Mouse (Mus musculus): ENCODE data around the gene Rnf149. TPM values are rescaled to one million over a fixed set of nuclear protein-coding genes. Genes with fewer than 3 reads are reported as not detected.
"Not testable (repeated sequence)": the region's sequence is repeated elsewhere in the genome, so short reads cannot be mapped to it uniquely, and the experiment has no call there.

The Rnf149 gene
- polyA plus RNA-seq, 1 experiment: 18.2 TPM

DNA sequence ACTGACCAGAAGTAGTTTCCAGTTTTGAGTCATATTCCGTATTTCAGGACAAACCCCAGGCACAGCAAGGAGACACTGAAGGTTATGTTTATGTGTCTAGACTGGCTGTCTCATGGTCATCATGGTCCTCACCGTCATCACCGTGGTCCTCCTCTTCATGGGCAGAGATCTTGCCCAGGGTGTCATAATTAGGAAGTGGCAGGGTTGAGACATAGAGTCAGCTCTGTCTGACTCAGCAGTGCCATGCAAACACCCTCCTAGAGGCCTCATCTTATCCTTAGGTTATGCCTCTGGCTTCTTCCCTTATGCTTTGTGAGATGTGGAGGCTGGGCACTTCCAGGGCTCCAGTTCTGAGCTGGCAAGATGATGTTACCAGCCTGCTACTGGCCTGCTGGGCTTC is 25.3 kb upstream of the Rnf149 start:
- WGBS: 98% methylated on average over 3 of the region's 3 CpGs
- TF ChIP-seq POLR2A (IDR thresholded peaks at IDR 0.05; ENCODE audit: borderline replicate concordance, extremely low read depth, low read depth, low read length) (no peak), CTCF (IDR thresholded peaks at IDR 0.05; ENCODE audit: insufficient read depth, low read length) (no peak)

DNA sequence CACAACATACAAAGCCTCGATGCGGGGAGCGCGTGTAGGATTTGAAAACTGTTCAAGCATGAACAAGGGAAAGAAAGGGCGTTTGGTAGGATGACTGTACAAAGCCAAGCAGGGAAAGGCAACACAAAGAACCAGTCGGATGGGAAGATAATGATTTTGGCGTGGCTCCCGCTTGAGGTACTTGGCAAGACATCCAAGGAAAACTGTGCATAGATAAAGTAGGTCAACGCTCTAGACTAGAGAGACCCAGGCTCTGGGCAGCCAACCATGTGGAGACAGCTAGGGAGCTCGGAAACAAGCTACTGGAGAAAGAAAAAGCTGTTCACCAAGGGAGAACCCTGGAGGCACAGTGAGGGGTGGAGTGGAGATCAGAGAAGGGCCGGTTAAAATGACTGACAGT is 21.5 kb upstream of the Rnf149 start:
- Histone ChIP-seq H3K4me3 (replicated peaks; ENCODE audit: extremely low read depth, low read depth, low read length) (no peak overlapping the region), H3K4me1 (ENCODE audit: control insufficient read depth, insufficient read depth, low read length) (no peaks in the 10 kb centered on the region)
- no peak for DNase-seq
- 59% methylated on average over 11 of the region's 11 CpGs for WGBS
- TF ChIP-seq CTCF (IDR thresholded peaks at IDR 0.05; ENCODE audit: insufficient read depth, low read length): no peak
- no peak for TF ChIP-seq POLR2A (IDR thresholded peaks at IDR 0.05; ENCODE audit: borderline replicate concordance, extremely low read depth, low read depth, low read length)

More for the DNA sequence above, 25.3 kb upstream of the Rnf149 start:
- no peak for DNase-seq
- Histone ChIP-seq H3K4me3 (replicated peaks; ENCODE audit: extremely low read depth, low read depth, low read length) (no peak overlapping the region), H3K4me1 (ENCODE audit: control insufficient read depth, insufficient read depth, low read length) (no peaks in the 10 kb centered on the region)

DNA sequence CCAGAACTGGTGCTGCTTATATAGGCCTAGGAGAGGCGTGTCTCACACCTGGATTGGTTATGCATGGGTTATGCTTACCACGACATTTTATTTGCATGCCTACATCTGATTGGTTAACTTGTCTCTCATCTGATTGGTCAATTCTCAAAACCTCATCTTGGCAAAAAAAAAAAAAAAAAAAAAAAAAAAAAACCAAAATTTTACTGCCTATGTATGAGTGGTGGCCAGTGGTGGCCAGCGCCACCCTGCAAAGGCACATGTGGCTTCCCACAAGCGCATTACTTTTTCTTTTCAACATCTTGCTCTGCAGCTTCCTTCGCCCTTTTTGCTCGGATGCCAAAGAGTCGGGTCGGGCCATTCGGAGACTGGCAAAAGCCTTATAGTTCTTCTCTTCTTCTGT is 19.9 kb upstream of the Rnf149 start:
- not testable (repeated sequence) for H3K4me1 ChIP-seq (ENCODE audit: control insufficient read depth, insufficient read depth, low read length); H3K4me3 ChIP-seq (replicated peaks; ENCODE audit: extremely low read depth, low read depth, low read length); DNase-seq
- 91% methylated on average over 9 of the region's 9 CpGs for WGBS

DNA sequence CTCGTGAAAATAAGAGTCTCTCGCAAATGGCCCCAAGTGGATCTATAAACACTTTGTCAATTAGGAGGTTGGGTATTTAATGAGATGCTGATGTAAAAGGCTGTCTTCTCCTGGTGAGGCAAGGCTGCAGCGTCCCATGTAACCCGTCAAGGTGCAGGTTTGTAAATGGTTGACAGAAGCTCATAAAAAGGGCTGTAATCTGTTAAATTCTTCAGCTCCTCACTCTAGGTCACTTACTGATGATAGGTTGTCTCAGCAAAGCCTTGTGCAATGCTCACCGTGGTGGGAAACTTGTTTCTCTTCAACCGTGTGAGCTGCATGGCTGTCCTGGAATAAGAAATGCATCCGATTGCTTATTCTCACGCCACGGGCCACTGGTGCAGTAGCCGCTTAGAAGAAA is 16.6 kb upstream of the Rnf149 start:
- WGBS: 78% methylated on average over 10 of the region's 10 CpGs
- no peak for DNase-seq
- Histone ChIP-seq H3K4me1 (ENCODE audit: control insufficient read depth, insufficient read depth, low read length) (no peaks in the 10 kb centered on the region), H3K4me3 (replicated peaks; ENCODE audit: extremely low read depth, low read depth, low read length) (no peak overlapping the region)
- TF ChIP-seq CTCF (IDR thresholded peaks at IDR 0.05; ENCODE audit: insufficient read depth, low read length) (no peak), POLR2A (IDR thresholded peaks at IDR 0.05; ENCODE audit: borderline replicate concordance, extremely low read depth, low read depth, low read length) (no peak)

DNA sequence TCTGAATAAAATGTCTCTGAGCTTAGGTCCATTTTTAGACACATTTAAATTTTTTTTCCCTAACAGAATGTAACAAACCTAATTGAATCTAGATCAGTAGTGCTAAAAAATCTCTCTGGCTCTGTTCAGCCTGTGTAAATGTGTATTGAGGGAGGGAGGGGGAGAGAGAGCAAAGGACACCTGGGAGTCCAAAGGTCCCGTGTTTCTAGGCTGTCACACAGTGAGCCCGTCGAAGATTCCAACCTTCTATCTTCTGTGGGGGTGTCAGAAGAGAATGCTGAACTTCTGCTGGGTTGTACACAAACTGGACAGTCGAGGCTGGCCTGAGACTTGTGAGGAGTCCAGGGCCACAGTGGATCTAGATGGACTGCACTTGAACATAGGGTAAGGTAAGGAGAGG is 14.9 kb upstream of the Rnf149 start:
- no peak for DNase-seq
- TF ChIP-seq CTCF (IDR thresholded peaks at IDR 0.05; ENCODE audit: insufficient read depth, low read length): no peak
- TF ChIP-seq POLR2A (IDR thresholded peaks at IDR 0.05; ENCODE audit: borderline replicate concordance, extremely low read depth, low read depth, low read length): no peak
- H3K4me1 ChIP-seq (ENCODE audit: control insufficient read depth, insufficient read depth, low read length): no peaks in the 10 kb centered on the region
- no peak overlapping the region for H3K4me3 ChIP-seq (replicated peaks; ENCODE audit: extremely low read depth, low read depth, low read length)
- 65% methylated on average over 4 of the region's 4 CpGs for WGBS

DNA sequence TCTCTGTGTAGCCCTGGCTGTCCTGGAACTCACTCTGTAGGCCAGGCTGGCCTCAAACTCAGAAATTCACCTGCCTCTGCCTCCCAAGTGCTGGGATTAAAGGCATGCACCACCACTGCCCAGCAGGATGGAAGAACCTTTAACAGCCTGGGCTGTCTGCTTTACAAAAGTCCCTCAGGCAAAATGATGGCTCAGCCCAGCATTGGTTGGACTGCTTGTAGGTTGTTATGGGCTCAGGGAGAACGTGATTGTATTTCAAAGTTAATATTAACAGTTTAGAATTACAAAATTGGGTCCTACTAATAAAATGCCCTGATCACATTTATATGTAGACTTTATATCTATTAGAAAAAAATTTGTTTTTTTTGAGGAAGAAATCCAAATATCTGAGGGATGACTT is 14.4 kb upstream of the Rnf149 start:
- H3K4me1 ChIP-seq (ENCODE audit: control insufficient read depth, insufficient read depth, low read length); DNase-seq; H3K4me3 ChIP-seq (replicated peaks; ENCODE audit: extremely low read depth, low read depth, low read length): not testable (repeated sequence)
- WGBS: 69% methylated on average over 1 of the region's 1 CpGs

DNA sequence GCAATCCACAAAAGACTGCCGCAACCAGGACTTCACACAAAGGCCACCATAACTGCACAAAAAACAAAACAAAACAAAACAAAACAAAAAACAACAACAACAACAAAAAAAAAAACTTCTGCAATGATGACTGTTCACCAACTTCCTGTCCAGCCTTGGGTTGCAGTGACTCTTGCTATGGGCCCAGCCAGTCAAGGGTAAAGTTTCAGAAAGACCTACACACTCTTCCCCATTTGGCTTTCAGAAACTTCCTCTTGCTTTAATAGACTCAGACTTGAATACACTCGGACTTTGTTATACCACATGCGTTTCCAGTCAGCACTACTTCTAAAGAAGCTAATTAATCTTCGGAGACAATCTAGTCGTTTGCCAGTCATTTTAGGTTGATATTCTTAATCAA is 13.0 kb upstream of the Rnf149 start:
- WGBS: 69% methylated on average over 5 of the region's 5 CpGs

DNA sequence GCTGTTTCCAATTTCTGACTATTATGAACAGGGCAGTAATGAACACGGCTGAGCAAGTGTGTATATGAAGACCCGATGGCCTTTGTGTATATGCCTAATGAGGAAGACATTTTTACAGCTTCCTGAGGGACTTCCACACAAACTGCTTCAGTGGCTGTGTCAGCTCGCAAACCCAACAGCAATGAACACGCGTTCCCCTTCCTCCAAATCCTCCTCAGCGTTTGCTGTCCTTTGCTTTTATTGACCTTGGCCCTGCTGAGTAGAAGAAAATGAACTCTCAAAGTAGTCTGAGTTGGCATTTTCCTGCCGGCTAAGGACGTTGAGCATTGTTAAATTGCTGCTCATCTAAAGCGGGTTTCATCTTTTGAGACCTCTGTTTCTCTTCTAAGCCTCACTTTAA is 8.2 kb upstream of the Rnf149 start:
- no peak overlapping the region for H3K4me3 ChIP-seq (replicated peaks; ENCODE audit: extremely low read depth, low read depth, low read length)
- 72% methylated on average over 9 of the region's 9 CpGs for WGBS
- TF ChIP-seq POLR2A (IDR thresholded peaks at IDR 0.05; ENCODE audit: borderline replicate concordance, extremely low read depth, low read depth, low read length): no peak
- no peak for TF ChIP-seq CTCF (IDR thresholded peaks at IDR 0.05; ENCODE audit: insufficient read depth, low read length)
- H3K4me1 ChIP-seq (ENCODE audit: control insufficient read depth, insufficient read depth, low read length): no peaks in the 10 kb centered on the region
- no peak for DNase-seq

More for the DNA sequence above, 13.0 kb upstream of the Rnf149 start:
- no peaks in the 10 kb centered on the region for H3K4me1 ChIP-seq (ENCODE audit: control insufficient read depth, insufficient read depth, low read length)
- H3K4me3 ChIP-seq (replicated peaks; ENCODE audit: extremely low read depth, low read depth, low read length): no peak overlapping the region
- no peak for DNase-seq
- TF ChIP-seq POLR2A (IDR thresholded peaks at IDR 0.05; ENCODE audit: borderline replicate concordance, extremely low read depth, low read depth, low read length): no peak
- no peak for TF ChIP-seq CTCF (IDR thresholded peaks at IDR 0.05; ENCODE audit: insufficient read depth, low read length)

DNA sequence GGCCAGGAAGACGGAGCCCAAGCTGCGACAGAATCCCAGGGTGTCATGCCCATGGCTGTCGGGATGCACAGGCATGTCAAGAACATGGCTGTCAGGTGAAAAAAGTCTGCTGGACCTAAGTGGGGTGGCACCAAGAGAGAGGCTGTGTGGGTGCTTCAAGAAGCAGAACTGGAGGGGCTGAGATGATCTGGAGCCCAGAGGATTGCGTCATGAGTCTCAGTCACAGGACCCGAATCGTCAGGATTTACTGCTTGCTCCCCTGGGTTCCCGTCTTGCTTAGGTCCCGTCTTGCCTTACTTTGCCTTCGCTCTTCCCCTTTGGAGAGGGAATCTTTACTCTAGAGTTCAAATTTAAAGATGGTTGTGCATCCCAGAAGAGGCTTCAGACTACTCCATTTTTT is 6.0 kb upstream of the Rnf149 start:
- 78% methylated on average over 9 of the region's 9 CpGs for WGBS
- TF ChIP-seq POLR2A (IDR thresholded peaks at IDR 0.05; ENCODE audit: borderline replicate concordance, extremely low read depth, low read depth, low read length): no peak
- no peak for TF ChIP-seq CTCF (IDR thresholded peaks at IDR 0.05; ENCODE audit: insufficient read depth, low read length)
- H3K4me1 ChIP-seq (ENCODE audit: control insufficient read depth, insufficient read depth, low read length): no peaks in the 10 kb centered on the region
- DNase-seq: no peak
- no peak overlapping the region for H3K4me3 ChIP-seq (replicated peaks; ENCODE audit: extremely low read depth, low read depth, low read length)

DNA sequence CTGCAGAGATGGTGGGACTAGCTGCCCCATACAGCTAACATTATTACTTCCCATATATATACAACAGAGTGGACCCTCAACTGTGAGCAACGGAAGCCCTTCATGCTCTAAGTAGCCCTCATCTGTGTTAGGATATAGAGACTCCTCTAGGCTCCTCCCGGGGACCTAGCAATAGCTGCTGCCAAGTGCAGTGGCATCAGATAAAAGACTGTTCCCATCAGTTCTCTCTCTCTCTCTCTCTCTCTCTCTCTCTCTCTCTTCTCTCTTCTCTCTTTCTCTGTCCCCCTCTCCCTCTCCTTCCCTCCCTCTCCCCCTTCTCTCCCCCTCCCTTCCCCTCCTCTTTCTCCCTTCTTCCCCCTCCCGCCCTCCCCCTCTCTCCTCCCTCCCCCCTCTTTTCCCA is 4.0 kb upstream of the Rnf149 start:
- TF ChIP-seq POLR2A (IDR thresholded peaks at IDR 0.05; ENCODE audit: borderline replicate concordance, extremely low read depth, low read depth, low read length) (no peak), CTCF (IDR thresholded peaks at IDR 0.05; ENCODE audit: insufficient read depth, low read length) (no peak)
- Histone ChIP-seq H3K4me3 (replicated peaks; ENCODE audit: extremely low read depth, low read depth, low read length) (no peak overlapping the region), H3K4me1 (ENCODE audit: control insufficient read depth, insufficient read depth, low read length) (peaks cover under 1% of the 10 kb centered on the region; the same call in 1 of the 2 replicates)
- WGBS: 67% methylated on average over 2 of the region's 3 CpGs
- DNase-seq: no peak

DNA sequence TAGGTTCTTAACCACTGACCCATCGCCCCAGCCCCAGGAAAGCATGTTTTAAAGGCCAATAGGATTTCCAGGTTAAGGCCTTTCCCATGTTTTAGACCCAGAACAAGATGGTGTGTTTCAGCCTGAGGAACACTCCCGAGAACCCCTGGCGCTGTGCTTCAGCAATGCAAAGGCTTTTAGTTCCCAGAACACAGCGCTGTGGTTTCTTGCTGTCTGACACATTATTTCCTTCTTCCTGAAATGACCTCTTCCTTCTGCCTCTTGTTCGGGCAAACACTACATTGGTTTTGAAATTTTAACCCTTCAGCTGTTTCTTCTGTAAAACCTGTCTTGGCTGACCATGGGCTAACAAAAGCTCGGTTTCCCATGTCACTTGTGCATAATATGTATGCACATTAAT is 1.9 kb upstream of the Rnf149 start:
- Histone ChIP-seq H3K4me1 (ENCODE audit: control insufficient read depth, insufficient read depth, low read length) (peaks cover 2% of the 10 kb centered on the region; the same call in 1 of the 2 replicates), H3K4me3 (replicated peaks; ENCODE audit: extremely low read depth, low read depth, low read length) (no peak overlapping the region)
- 51% methylated on average over 6 of the region's 6 CpGs for WGBS
- no peak for DNase-seq
- TF ChIP-seq POLR2A (IDR thresholded peaks at IDR 0.05; ENCODE audit: borderline replicate concordance, extremely low read depth, low read depth, low read length) (no peak), CTCF (IDR thresholded peaks at IDR 0.05; ENCODE audit: insufficient read depth, low read length) (no peak)

Data from lung, adult 2 months (tissue).